Mouse (Mus musculus): ENCODE results near the gene Dffb. TPM values are rescaled to one million over a fixed set of nuclear protein-coding genes. Genes with fewer than 3 reads are reported as not detected.
A peak's percentile ranks its signal among the peaks of the same experiment; 100 is the strongest.

Gene Dffb
- total RNA-seq (2021), result 10 to 100 TPM; 17.2 to 18.3 TPM
- long read RNA-seq, experiment 1, partial matches to known transcripts, result 2 of 4 reads
- long read RNA-seq, experiment 1, other reads (novel, unspliced or antisense), result 2 of 4 reads
- long read RNA-seq, experiment 2, partial matches to known transcripts, result 0 of 6 reads
- long read RNA-seq, experiment 2, other reads (novel, unspliced or antisense), result 3 of 6 reads

GRCm38 (mm10) chr4:153974431-153975291, at the start of gene Dffb, which contains the start of gene Cep104:
Gene Dffb (minus strand): TSS chr4:153975126.
Gene Cep104 (plus strand): TSS chr4:153975194.
- peak within 1 kb of the TSS; percentile 89 for H3K4me3 ChIP-seq
- H3K27ac ChIP-seq, result peak within 1 kb of the TSS; percentile 95
- DNase-seq (ENCODE audit: low spot score in 2 of 2), result peak; percentile 92 to 95
- peak; percentile 25 for TF ChIP-seq CTCF (conservative IDR thresholded peaks at IDR 0.05)

GRCm38 (mm10) chr4:154023754-154024601, 49.1 kb upstream of the Dffb start:
- no peak for TF ChIP-seq CTCF (conservative IDR thresholded peaks at IDR 0.05)
- Histone ChIP-seq H3K27ac (peak overlapping the region; percentile 89), H3K4me3 (no peak overlapping the region; the same call in 1 of the 2 replicates)
- peak in 1 of 2 experiments; percentile 25 for DNase-seq (ENCODE audit: low spot score in 2 of 2)

- H3K27ac ChIP-seq, result peak overlapping the region; percentile 89
- peak in 1 of 2 experiments; percentile 30 for DNase-seq (ENCODE audit: low spot score in 2 of 2)
- no peak overlapping the region for H3K4me3 ChIP-seq
- TF ChIP-seq CTCF (conservative IDR thresholded peaks at IDR 0.05), result no peak
These were observed 47.9 kb upstream of the Dffb start for GRCm38 (mm10) chr4:154022844-154023243.

- peak overlapping the region; percentile 89 for H3K27ac ChIP-seq
- no peak overlapping the region for H3K4me3 ChIP-seq
- DNase-seq (ENCODE audit: low spot score in 2 of 2), result no peak
- no peak for TF ChIP-seq CTCF (conservative IDR thresholded peaks at IDR 0.05)
These were observed 47.5 kb upstream of the Dffb start for GRCm38 (mm10) chr4:154022407-154022806.

GRCm38 (mm10) chr4:154021432-154021831, 46.5 kb upstream of the Dffb start:
- Histone ChIP-seq H3K27ac (peak overlapping the region; percentile 89), H3K4me3 (no peak overlapping the region)
- no peak for DNase-seq (ENCODE audit: low spot score in 2 of 2)
- TF ChIP-seq CTCF (conservative IDR thresholded peaks at IDR 0.05), result no peak

- Histone ChIP-seq H3K4me3 (no peak overlapping the region), H3K27ac (peak overlapping the region; percentile 41; the same call in 1 of the 2 replicates)
- TF ChIP-seq CTCF (conservative IDR thresholded peaks at IDR 0.05), result peak; percentile 77
- peak in 1 of 2 experiments; percentile 62 for DNase-seq (ENCODE audit: low spot score in 2 of 2)
These were observed 44.6 kb upstream of the Dffb start for GRCm38 (mm10) chr4:154019571-154019970.

GRCm38 (mm10) chr4:154015476-154015875, 40.5 kb upstream of the Dffb start:
- TF ChIP-seq CTCF (conservative IDR thresholded peaks at IDR 0.05), result no peak
- no peak overlapping the region; the same call in 1 of the 2 replicates for H3K27ac ChIP-seq
- no peak for DNase-seq (ENCODE audit: low spot score in 2 of 2)
- H3K4me3 ChIP-seq, result no peak overlapping the region

- TF ChIP-seq CTCF (conservative IDR thresholded peaks at IDR 0.05), result no peak
- peak overlapping the region; percentile 92 for H3K27ac ChIP-seq
- peak in 1 of 2 experiments; percentile 18 for DNase-seq (ENCODE audit: low spot score in 2 of 2)
- H3K4me3 ChIP-seq, result peak overlapping the region; percentile 93
These were observed 37.4 kb upstream of the Dffb start for GRCm38 (mm10) chr4:154012132-154012882.

- Histone ChIP-seq H3K4me3 (peak within 1 kb of the TSS; percentile 93), H3K27ac (peak within 1 kb of the TSS; percentile 92)
- DNase-seq (ENCODE audit: low spot score in 2 of 2), result peak; percentile 79 to 84
- TF ChIP-seq CTCF (conservative IDR thresholded peaks at IDR 0.05), result no peak
These were observed 36.7 kb upstream of the Dffb start, which contains the start of gene Lrrc47 for GRCm38 (mm10) chr4:154011646-154012089. Gene Lrrc47 (plus strand): TSS chr4:154011731.

- Histone ChIP-seq H3K4me3 (peak overlapping the region; percentile 93), H3K27ac (peak overlapping the region; percentile 92)
- no peak for TF ChIP-seq CTCF (conservative IDR thresholded peaks at IDR 0.05)
- no peak for DNase-seq (ENCODE audit: low spot score in 2 of 2)
These were observed 36.1 kb upstream of the Dffb start for GRCm38 (mm10) chr4:154010907-154011645.

GRCm38 (mm10) chr4:154007759-154008158, 32.8 kb upstream of the Dffb start:
- Histone ChIP-seq H3K27ac (no peak overlapping the region), H3K4me3 (no peak overlapping the region)
- no peak for DNase-seq (ENCODE audit: low spot score in 2 of 2)
- TF ChIP-seq CTCF (conservative IDR thresholded peaks at IDR 0.05), result no peak

Measured in layer of hippocampus, adult 2 months (tissue).